Mouse (Mus musculus) heart, embryonic 14.5 days (tissue): ENCODE data around the gene Zp3. TPM values are rescaled to one million over a fixed set of nuclear protein-coding genes. Genes with fewer than 3 reads are reported as not detected.

ENCODE experiments used
- ATAC-seq: fragments of 200-750 bp; cut with Nextera tagmentation; 2 replicates; pipeline ENCODE4 v1.8.0; 2017; ENCODE audit warnings: low read depth, moderate TSS enrichment; ENCODE audit not compliant: insufficient number of reproducible peaks, insufficient read depth, low FRiP score
- H3K27ac ChIP-seq, 2 experiments: fragments of 200-500 bp in 1 of 2; fragments of 300-500 bp in 1 of 2; sonication (generic) in 1 of 2; replicated peaks in 1 of 2; 2 replicates each; pipeline ENCODE4 v1.5.1; 2012 to 2014; ENCODE audit warnings: low read depth in 2 of 2, low read length in 2 of 2, control low read depth in 1 of 2, mild to moderate bottlenecking in 1 of 2, mixed read lengths in 1 of 2; ENCODE audit not compliant: control insufficient read depth in 1 of 2, insufficient read depth in 1 of 2
- H3K27me3 ChIP-seq: fragments of 300-500 bp; sonication (generic); 2 replicates; pipeline ENCODE4 v1.6.1; 2014; ENCODE audit warnings: mild to moderate bottlenecking, low read length, control low read depth; ENCODE audit not compliant: control insufficient read depth, insufficient read depth
- H3K36me3 ChIP-seq: fragments of 300-500 bp; sonication (generic); 2 replicates; pipeline ENCODE4 v1.6.1; 2014; ENCODE audit warnings: mild to moderate bottlenecking, control low read depth, low read length, mixed read lengths; ENCODE audit not compliant: control insufficient read depth, insufficient read depth
- H3K4me1 ChIP-seq, 2 experiments: fragments of 200-500 bp in 1 of 2; fragments of 300-500 bp in 1 of 2; sonication (generic) in 1 of 2; 2 replicates each; pipeline ENCODE4 v1.6.1; 2012 to 2014; ENCODE audit warnings: low read length in 2 of 2, control low read depth in 1 of 2, mixed read lengths in 1 of 2; ENCODE audit not compliant: control insufficient read depth in 2 of 2, insufficient read depth in 2 of 2
- H3K4me2 ChIP-seq: fragments of 300-500 bp; sonication (generic); 2 replicates; pipeline ENCODE4 v1.6.1; 2014; ENCODE audit warnings: mild to moderate bottlenecking, low read length
- H3K4me3 ChIP-seq, 2 experiments: fragments of 200-500 bp in 1 of 2; fragments of 300-500 bp in 1 of 2; sonication (generic) in 1 of 2; 2 replicates each; pipeline ENCODE4 v1.5.1; 2012 to 2014; ENCODE audit warnings: low read length in 2 of 2, mild to moderate bottlenecking in 2 of 2, control low read depth in 1 of 2, low read depth in 1 of 2, moderate library complexity in 1 of 2; ENCODE audit not compliant: control insufficient read depth in 1 of 2, insufficient read depth in 1 of 2
- H3K9ac ChIP-seq: fragments of 300-500 bp; sonication (generic); 2 replicates; pipeline ENCODE4 v1.6.1; 2014; ENCODE audit warnings: mild to moderate bottlenecking, low read length
- H3K9me3 ChIP-seq: fragments of 300-500 bp; sonication (generic); 2 replicates; pipeline ENCODE4 v1.6.1; 2016; ENCODE audit warnings: low read length, control low read depth; ENCODE audit not compliant: control insufficient read depth
- WGBS: fragments of 180-500 bp; shearing (Covaris S2); extraction: QIAGEN DNeasy Blood & Tissue Kit; methylation state at CpG from one replicate; pipeline ENCODE4 v1.1.7; 2014; 5-methylcytosine and 5-hydroxymethylcytosine counted together
- polyA plus RNA-seq: library from polyadenylated mRNA; unstranded; fragments of >200 nt; fragmentation: Nextera tagmentation; extraction: Ambion mirVana; gene quantifications from 2 replicates; pipeline ENCODE4 v1.2.1, GENCODE M21; 2014

Zp3 gene
- polyA plus RNA-seq, 1 experiment from 2014 or later, result not detected

DNA sequence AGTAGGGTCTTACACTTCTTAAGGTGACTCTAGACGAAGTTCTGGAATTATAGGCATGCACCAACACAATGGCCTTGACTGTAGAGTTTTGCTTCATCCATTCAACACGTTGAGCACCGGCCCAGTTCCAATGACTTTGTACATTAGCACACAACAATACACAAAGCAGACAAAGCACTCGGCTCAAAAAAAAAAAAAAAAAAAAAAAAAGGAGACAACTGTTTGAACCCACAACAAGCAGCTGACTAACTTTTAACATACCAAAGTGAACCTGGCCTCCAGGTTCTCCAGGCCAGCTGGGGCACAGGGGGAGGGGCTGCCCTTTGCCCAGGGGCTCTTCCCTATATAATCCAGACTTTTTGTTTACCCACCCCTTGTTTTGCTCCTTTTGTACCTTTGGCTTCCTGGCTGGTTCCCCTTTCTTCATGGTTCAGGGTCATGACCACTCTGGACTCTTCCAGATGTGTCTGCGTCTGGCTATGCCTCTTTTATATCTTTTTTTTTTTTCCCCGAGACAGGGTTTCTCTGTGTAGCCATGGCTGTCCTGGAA, 44.2 kb upstream of the Zp3 start:
- Histone ChIP-seq H3K36me3 (peaks cover 18% of the 10 kb centered on the region), H3K9ac (no peak overlapping the region), H3K27ac (peak overlapping the region in 1 of 2 experiments; percentile 96; a peak in 1 of 4 replicates), H3K27me3 (no peaks in the 10 kb centered on the region), H3K9me3 (no peaks in the 10 kb centered on the region), H3K4me1 (peaks cover 8 to 23% of the 10 kb centered on the region in 2 experiments), H3K4me2 (no peak overlapping the region), H3K4me3 (no peak overlapping the region)
- WGBS, result 74% methylated on average over 6 of the region's 6 CpGs
- no peak for ATAC-seq

DNA sequence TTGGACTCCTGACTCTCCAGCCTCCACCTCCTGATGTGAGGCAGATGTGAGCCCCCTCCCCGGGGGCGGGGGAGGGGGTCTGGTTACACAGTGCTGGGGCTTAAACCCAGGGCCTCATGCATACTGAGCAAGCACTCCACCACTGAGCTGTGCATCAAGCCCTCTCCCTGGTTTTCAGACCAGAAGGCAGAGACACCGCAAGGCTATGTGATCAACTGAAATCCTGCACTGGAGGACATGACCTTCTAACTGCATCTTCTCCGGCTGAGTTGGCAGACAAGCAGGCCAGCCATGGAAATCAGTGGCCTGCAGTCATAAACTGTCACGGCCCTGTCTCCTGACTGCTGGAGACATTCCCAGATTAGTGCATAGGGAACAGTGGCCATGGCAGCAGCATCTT, 39.3 kb upstream of the Zp3 start:
- Histone ChIP-seq H3K4me1 (peaks cover 0 to 3% of the 10 kb centered on the region in 2 experiments; a peak in 1 of 4 replicates), H3K27ac (no peak overlapping the region), H3K4me3 (no peak overlapping the region), H3K9ac (no peak overlapping the region), H3K27me3 (no peaks in the 10 kb centered on the region), H3K9me3 (no peaks in the 10 kb centered on the region), H3K36me3 (no peaks in the 10 kb centered on the region), H3K4me2 (no peak overlapping the region)
- ATAC-seq, result no peak; the same call in 1 of the 2 replicates
- WGBS, result 40% methylated on average over 5 of the region's 5 CpGs

DNA sequence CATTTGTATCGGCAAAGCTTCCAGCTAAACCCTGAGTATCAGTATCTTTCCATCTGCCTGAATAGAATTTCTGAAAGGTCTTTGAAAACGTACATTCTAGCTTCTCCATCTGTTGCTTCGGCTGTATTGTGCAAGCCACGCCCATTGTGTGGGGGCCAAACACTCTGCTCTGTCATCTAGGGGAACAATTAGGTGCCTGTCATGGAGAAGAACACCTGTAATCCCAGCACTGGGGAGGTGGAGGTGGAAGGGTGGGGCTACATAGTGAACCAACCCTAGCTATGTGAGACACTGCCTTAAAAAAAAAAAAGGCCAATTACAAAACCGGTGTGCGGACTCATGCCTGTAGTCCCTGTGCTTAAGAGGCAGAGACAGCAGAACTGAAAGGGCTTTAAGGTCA, 37.2 kb upstream of the Zp3 start:
- Histone ChIP-seq H3K36me3 (no peaks in the 10 kb centered on the region), H3K9me3 (no peaks in the 10 kb centered on the region), H3K27ac (no peak overlapping the region), H3K27me3 (no peaks in the 10 kb centered on the region), H3K4me2 (no peak overlapping the region), H3K4me1 (peaks cover 5 to 13% of the 10 kb centered on the region in 2 experiments), H3K9ac (no peak overlapping the region), H3K4me3 (no peak overlapping the region)
- no peak for ATAC-seq
- WGBS, result 63% methylated on average over 6 of the region's 6 CpGs

DNA sequence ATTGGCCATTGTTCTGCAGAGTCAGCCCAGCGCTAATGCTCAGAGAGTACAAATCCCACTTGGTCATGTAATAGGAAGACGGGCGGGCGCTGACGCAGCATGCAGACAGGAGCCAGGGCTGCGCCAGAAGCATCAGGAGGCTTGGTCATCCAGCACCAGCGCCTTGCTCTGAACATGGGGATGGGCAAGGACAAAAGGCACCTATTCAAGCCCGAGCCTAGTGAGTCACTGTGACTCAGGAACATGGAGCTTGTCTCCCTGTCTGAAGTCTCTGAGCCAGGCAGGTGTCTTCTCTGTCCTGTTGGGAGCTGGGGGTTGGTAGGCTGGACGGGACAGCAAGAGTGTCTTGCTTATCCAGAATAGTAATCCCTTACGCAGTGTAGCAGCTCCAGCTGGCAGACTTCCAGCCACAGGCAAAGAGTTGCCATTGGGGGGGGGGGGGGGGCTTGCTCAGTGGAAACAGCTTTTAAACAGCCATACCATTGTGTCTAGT, 33.9 kb upstream of the Zp3 start:
- H3K4me1 ChIP-seq, result peaks cover 5 to 13% of the 10 kb centered on the region in 2 experiments
- peak overlapping the region in 1 of 2 experiments; percentile 10; a peak in 1 of 4 replicates for H3K27ac ChIP-seq
- WGBS, result 38% methylated on average over 10 of the region's 10 CpGs
- H3K36me3 ChIP-seq, result no peaks in the 10 kb centered on the region
- no peak overlapping the region for H3K4me3 ChIP-seq
- H3K27me3 ChIP-seq, result no peaks in the 10 kb centered on the region
- H3K9me3 ChIP-seq, result no peaks in the 10 kb centered on the region
- peak overlapping the region; percentile 39 for H3K4me2 ChIP-seq
- peak; percentile 34; the same call in 1 of the 2 replicates for ATAC-seq
- H3K9ac ChIP-seq, result 0 out of 2 replicates have a peak overlapping the region, but pooled peaks have one; percentile 8

DNA sequence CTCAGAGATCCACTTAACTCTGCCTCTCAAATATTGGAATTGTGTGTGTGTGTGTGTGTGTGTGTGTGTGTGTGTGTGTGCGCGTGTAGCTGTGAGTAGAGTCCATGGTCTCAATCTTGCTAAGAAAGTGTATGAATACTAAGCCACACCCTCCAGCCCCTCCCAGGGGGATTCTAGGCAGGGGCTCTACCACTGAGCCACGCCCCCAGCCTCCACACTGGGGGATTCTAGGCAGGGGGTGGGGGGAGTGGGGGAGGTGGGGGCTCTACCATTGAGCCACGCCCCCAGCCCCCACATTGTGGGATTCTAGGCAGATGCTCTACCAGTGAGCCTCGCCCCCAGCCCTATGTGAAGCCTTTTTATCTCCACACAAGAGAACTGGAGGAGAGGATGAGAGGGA, 33.3 kb upstream of the Zp3 start:
- 73% methylated on average over 5 of the region's 5 CpGs for WGBS
- no peak overlapping the region for H3K4me3 ChIP-seq
- H3K4me1 ChIP-seq, result peaks cover 5 to 13% of the 10 kb centered on the region in 2 experiments
- no peaks in the 10 kb centered on the region for H3K9me3 ChIP-seq
- no peak overlapping the region for H3K9ac ChIP-seq
- ATAC-seq, result no peak
- H3K36me3 ChIP-seq, result no peaks in the 10 kb centered on the region
- peak overlapping the region; percentile 39 for H3K4me2 ChIP-seq
- H3K27me3 ChIP-seq, result no peaks in the 10 kb centered on the region
- no peak overlapping the region for H3K27ac ChIP-seq

DNA sequence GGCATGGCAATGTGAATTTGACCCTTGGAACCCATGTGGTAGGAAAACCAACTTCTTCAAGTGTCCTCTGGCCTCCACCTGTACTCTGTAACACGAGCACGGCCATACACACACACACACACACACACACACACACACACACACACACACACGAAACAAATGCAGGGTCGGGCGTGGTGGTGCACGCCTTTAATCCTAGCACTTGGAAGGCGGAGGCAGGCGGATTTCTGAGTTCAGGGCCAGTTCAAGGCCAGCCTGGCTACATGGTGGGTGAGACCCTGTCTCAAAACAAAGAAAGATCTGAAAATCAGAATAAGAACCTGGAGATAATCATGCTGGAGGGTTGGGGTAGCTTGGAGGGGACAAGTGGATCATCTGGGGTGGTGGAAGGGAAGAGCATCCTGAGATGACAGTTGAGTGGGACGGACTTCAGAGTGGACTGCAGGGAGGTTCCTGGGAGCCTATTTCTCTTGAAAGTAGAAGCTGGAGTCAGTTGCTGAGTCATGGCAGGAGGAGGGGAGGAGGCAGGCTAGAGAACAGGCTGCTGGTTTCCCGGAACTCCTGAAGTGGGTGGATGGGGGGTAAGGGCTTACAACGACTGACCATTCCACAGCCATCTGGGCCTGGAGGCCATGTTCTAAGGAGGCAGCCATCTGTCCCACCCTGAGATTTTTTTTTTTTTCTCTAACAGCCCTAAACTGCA, 29.0 kb upstream of the Zp3 start:
- no peak overlapping the region for H3K4me2 ChIP-seq
- no peak overlapping the region for H3K9ac ChIP-seq
- H3K36me3 ChIP-seq, result no peaks in the 10 kb centered on the region
- H3K9me3 ChIP-seq, result no peaks in the 10 kb centered on the region
- no peak overlapping the region for H3K4me3 ChIP-seq
- no peak overlapping the region for H3K27ac ChIP-seq
- ATAC-seq, result no peak; the same call in 1 of the 2 replicates
- peaks cover 3 to 8% of the 10 kb centered on the region in 2 experiments for H3K4me1 ChIP-seq
- H3K27me3 ChIP-seq, result no peaks in the 10 kb centered on the region
- 81% methylated on average over 11 of the region's 11 CpGs for WGBS

DNA sequence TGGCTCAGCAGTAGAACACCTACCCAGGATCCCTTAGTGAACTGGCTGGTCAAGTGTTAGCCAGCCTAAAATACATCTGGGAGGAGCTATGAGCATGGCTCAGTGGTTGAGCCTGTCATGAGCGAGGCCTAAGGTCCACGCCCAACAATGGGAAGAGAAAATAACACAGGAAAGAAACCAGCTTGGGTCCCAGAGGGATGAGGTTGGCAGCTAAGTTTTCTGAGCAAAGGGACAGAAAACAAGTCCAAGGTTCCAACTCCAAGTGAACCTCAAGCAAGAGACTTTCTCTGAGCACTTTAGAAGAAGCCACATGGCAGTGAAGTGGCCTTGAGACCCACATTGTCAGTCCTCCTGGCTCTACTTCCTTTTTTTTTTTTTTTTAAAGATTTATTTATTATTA, 28.2 kb upstream of the Zp3 start:
- Histone ChIP-seq H3K9me3 (no peaks in the 10 kb centered on the region), H3K27ac (no peak overlapping the region), H3K4me3 (no peak overlapping the region), H3K36me3 (no peaks in the 10 kb centered on the region), H3K4me1 (peaks cover 0 to under 1% of the 10 kb centered on the region in 2 experiments; a peak in 1 of 4 replicates), H3K4me2 (no peak overlapping the region), H3K27me3 (no peaks in the 10 kb centered on the region), H3K9ac (no peak overlapping the region)
- ATAC-seq, result no peak
- WGBS, result 75% methylated on average over 2 of the region's 2 CpGs
